Mouse (Mus musculus): ENCODE measurements around the gene Cnnm4. TPM values are rescaled to one million over a fixed set of nuclear protein-coding genes. Genes with fewer than 3 reads are reported as not detected.
A peak's percentile ranks its signal among the peaks of the same experiment; 100 is the strongest.

Gene Cnnm4
- 5.4 and 6.9 TPM in 2 replicates for polyA plus RNA-seq (2015; fragmentation: Nextera tagmentation; extraction: Ambion mirVana)

GRCm38 (mm10) chr1:36471181-36472105 is at the start of gene Cnnm4:
Gene Cnnm4 (plus strand): TSS chr1:36471620.
- peak; percentile 91 for ATAC-seq (replicated peaks; ENCODE audit: insufficient number of reproducible peaks, insufficient read depth, low FRiP score, low read depth)
- H3K4me3 ChIP-seq: peak within 1 kb of the TSS; percentile 86
- H3K4me2 ChIP-seq: peak within 1 kb of the TSS; percentile 87
- under 1% methylated on average over 78 of the region's 98 CpGs for WGBS
- no peaks in the 10 kb centered on the region for H3K27me3 ChIP-seq
- H3K36me3 ChIP-seq: no peaks in the 10 kb centered on the region
- peak within 1 kb of the TSS; percentile 80 for H3K9ac ChIP-seq
- H3K9me3 ChIP-seq (replicated peaks): no peaks in the 10 kb centered on the region
- H3K27ac ChIP-seq: peak within 1 kb of the TSS; percentile 76
- H3K4me1 ChIP-seq (replicated peaks): peaks cover 46% of the 10 kb centered on the region

GRCm38 (mm10) chr1:36429511-36429910 is 41.9 kb upstream of the Cnnm4 start:
- Histone ChIP-seq H3K36me3 (peaks cover 60% of the 10 kb centered on the region), H3K4me1 (replicated peaks) (peaks cover 4% of the 10 kb centered on the region; the same call in 1 of the 2 replicates), H3K9me3 (replicated peaks) (no peaks in the 10 kb centered on the region), H3K4me3 (no peak overlapping the region), H3K27me3 (no peaks in the 10 kb centered on the region), H3K9ac (no peak overlapping the region), H3K4me2 (no peak overlapping the region), H3K27ac (no peak overlapping the region)
- WGBS: 83% methylated on average over 2 of the region's 2 CpGs
- ATAC-seq (replicated peaks; ENCODE audit: insufficient number of reproducible peaks, insufficient read depth, low FRiP score, low read depth): no peak

- ATAC-seq (replicated peaks; ENCODE audit: insufficient number of reproducible peaks, insufficient read depth, low FRiP score, low read depth): no peak
- Histone ChIP-seq H3K4me1 (replicated peaks) (peaks cover 4% of the 10 kb centered on the region; the same call in 1 of the 2 replicates), H3K27me3 (no peaks in the 10 kb centered on the region), H3K4me3 (no peak overlapping the region), H3K9ac (no peak overlapping the region), H3K27ac (no peak overlapping the region), H3K9me3 (replicated peaks) (no peaks in the 10 kb centered on the region), H3K36me3 (peaks cover 61% of the 10 kb centered on the region), H3K4me2 (no peak overlapping the region)
- 75% methylated on average over 4 of the region's 4 CpGs for whole genome bisulfite sequencing
Measured at GRCm38 (mm10) chr1:36432999-36433398, 38.4 kb upstream of the Cnnm4 start.

- Histone ChIP-seq H3K27me3 (no peaks in the 10 kb centered on the region), H3K9me3 (replicated peaks) (no peaks in the 10 kb centered on the region), H3K9ac (no peak overlapping the region), H3K36me3 (peaks cover 64% of the 10 kb centered on the region), H3K27ac (no peak overlapping the region), H3K4me2 (no peak overlapping the region), H3K4me1 (replicated peaks) (peaks cover 4% of the 10 kb centered on the region; the same call in 1 of the 2 replicates), H3K4me3 (no peak overlapping the region)
- 89% methylated on average over 3 of the region's 3 CpGs for WGBS
- no peak for ATAC-seq (replicated peaks; ENCODE audit: insufficient number of reproducible peaks, insufficient read depth, low FRiP score, low read depth)
Measured at GRCm38 (mm10) chr1:36433616-36434015, 37.8 kb upstream of the Cnnm4 start.

- Histone ChIP-seq H3K9me3 (replicated peaks) (no peaks in the 10 kb centered on the region), H3K36me3 (peaks cover 76% of the 10 kb centered on the region), H3K4me3 (no peak overlapping the region), H3K9ac (no peak overlapping the region), H3K27me3 (no peaks in the 10 kb centered on the region), H3K4me1 (replicated peaks) (peaks cover 2% of the 10 kb centered on the region; the same call in 1 of the 2 replicates), H3K27ac (no peak overlapping the region), H3K4me2 (no peak overlapping the region)
- WGBS: 57% methylated on average over 4 of the region's 4 CpGs
- no peak for ATAC-seq (replicated peaks; ENCODE audit: insufficient number of reproducible peaks, insufficient read depth, low FRiP score, low read depth)
Measured at GRCm38 (mm10) chr1:36435071-36435470, 36.3 kb upstream of the Cnnm4 start.

- peaks cover 68% of the 10 kb centered on the region for H3K36me3 ChIP-seq
- no peak for ATAC-seq (replicated peaks; ENCODE audit: insufficient number of reproducible peaks, insufficient read depth, low FRiP score, low read depth)
- H3K27ac ChIP-seq: no peak overlapping the region
- H3K4me2 ChIP-seq: no peak overlapping the region
- H3K9ac ChIP-seq: no peak overlapping the region
- H3K4me1 ChIP-seq (replicated peaks): no peaks in the 10 kb centered on the region
- no peaks in the 10 kb centered on the region for H3K27me3 ChIP-seq
- 91% methylated on average over 6 of the region's 6 CpGs for WGBS
- H3K9me3 ChIP-seq (replicated peaks): no peaks in the 10 kb centered on the region
- no peak overlapping the region for H3K4me3 ChIP-seq
Measured at GRCm38 (mm10) chr1:36436515-36436914, 34.9 kb upstream of the Cnnm4 start.

GRCm38 (mm10) chr1:36437223-36437622 is 34.2 kb upstream of the Cnnm4 start:
- ATAC-seq (replicated peaks; ENCODE audit: insufficient number of reproducible peaks, insufficient read depth, low FRiP score, low read depth): no peak
- H3K9ac ChIP-seq: no peak overlapping the region
- WGBS: 89% methylated on average over 3 of the region's 3 CpGs
- no peak overlapping the region for H3K4me3 ChIP-seq
- no peak overlapping the region for H3K4me2 ChIP-seq
- H3K27me3 ChIP-seq: no peaks in the 10 kb centered on the region
- no peak overlapping the region for H3K27ac ChIP-seq
- no peaks in the 10 kb centered on the region for H3K4me1 ChIP-seq (replicated peaks)
- peaks cover 71% of the 10 kb centered on the region for H3K36me3 ChIP-seq
- H3K9me3 ChIP-seq (replicated peaks): no peaks in the 10 kb centered on the region

GRCm38 (mm10) chr1:36441101-36441500 is 30.3 kb upstream of the Cnnm4 start:
- H3K4me2 ChIP-seq: no peak overlapping the region
- no peak overlapping the region for H3K4me3 ChIP-seq
- H3K27ac ChIP-seq: no peak overlapping the region
- no peaks in the 10 kb centered on the region for H3K27me3 ChIP-seq
- peaks cover 53% of the 10 kb centered on the region for H3K36me3 ChIP-seq
- H3K9ac ChIP-seq: no peak overlapping the region
- ATAC-seq (replicated peaks; ENCODE audit: insufficient number of reproducible peaks, insufficient read depth, low FRiP score, low read depth): no peak
- H3K9me3 ChIP-seq (replicated peaks): no peaks in the 10 kb centered on the region
- H3K4me1 ChIP-seq (replicated peaks): peaks cover 10% of the 10 kb centered on the region
- whole genome bisulfite sequencing: 79% methylated on average over 4 of the region's 4 CpGs

- Histone ChIP-seq H3K4me2 (peak within 1 kb of the TSS; percentile 85), H3K4me1 (replicated peaks) (peaks cover 10% of the 10 kb centered on the region), H3K36me3 (peaks cover 18% of the 10 kb centered on the region), H3K9me3 (replicated peaks) (no peaks in the 10 kb centered on the region), H3K27ac (peak within 1 kb of the TSS; percentile 82), H3K4me3 (peak within 1 kb of the TSS; percentile 97), H3K27me3 (no peaks in the 10 kb centered on the region), H3K9ac (peak within 1 kb of the TSS; percentile 92)
- under 1% methylated on average over 57 of the region's 57 CpGs for WGBS
- ATAC-seq (replicated peaks; ENCODE audit: insufficient number of reproducible peaks, insufficient read depth, low FRiP score, low read depth): peak; percentile 100
Measured at GRCm38 (mm10) chr1:36444471-36445464, 26.7 kb upstream of the Cnnm4 start, which contains the start of gene Lman2l. Gene Lman2l (minus strand): TSS chr1:36445271.

GRCm38 (mm10) chr1:36445508-36445907 is 25.9 kb upstream of the Cnnm4 start:
- WGBS: 41% methylated on average over 8 of the region's 8 CpGs
- no peak for ATAC-seq (replicated peaks; ENCODE audit: insufficient number of reproducible peaks, insufficient read depth, low FRiP score, low read depth)
- Histone ChIP-seq H3K4me3 (peak overlapping the region; percentile 97), H3K4me1 (replicated peaks) (peaks cover 10% of the 10 kb centered on the region), H3K36me3 (0 out of 2 replicates have a peak, but pooled peaks cover 15% of the 10 kb centered on the region), H3K27me3 (no peaks in the 10 kb centered on the region), H3K9ac (no peak overlapping the region), H3K4me2 (peak overlapping the region; percentile 28), H3K9me3 (replicated peaks) (no peaks in the 10 kb centered on the region), H3K27ac (no peak overlapping the region)

All from heart, embryonic 15.5 days (tissue).